Mouse (Mus musculus): ENCODE data around the gene Zbtb24. TPM values are rescaled to one million over a fixed set of nuclear protein-coding genes. Genes with fewer than 3 reads are reported as not detected.

Gene Zbtb24
- polyA plus RNA-seq, 2 experiments: 4.0 to 4.1 TPM

DNA sequence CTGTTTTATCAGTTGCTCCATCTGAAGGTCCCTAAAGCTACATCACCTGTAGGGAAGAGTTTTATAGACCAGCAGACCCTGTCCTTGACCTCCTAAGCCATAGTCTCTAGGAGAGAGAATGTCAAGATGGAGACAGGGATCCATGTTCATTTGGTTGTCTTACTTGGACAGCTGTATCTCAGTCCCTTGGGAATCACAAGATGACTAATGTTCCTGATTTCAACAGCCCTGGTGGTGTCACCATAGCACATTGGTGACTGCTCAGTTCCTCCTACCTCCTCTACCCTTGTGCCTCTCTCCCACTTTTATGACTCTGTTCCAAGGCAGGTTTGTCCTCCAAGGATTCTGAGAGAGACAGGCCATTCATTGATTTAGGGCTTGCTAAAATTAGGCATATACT lies 64.7 kb downstream of the Zbtb24 start:
- Histone ChIP-seq H3K36me3 (replicated peaks; ENCODE audit: control insufficient read depth, insufficient read depth, low read depth) (no peaks in the 10 kb centered on the region), H3K4me2 (ENCODE audit: low read depth) (no peak overlapping the region), H3K9me3 (ENCODE audit: control insufficient read depth, low read length) (no peaks in the 10 kb centered on the region), H3K4me3 (ENCODE audit: insufficient read depth in 1 of 2, low read depth in 2 of 2, low read length in 2 of 2) (no peak overlapping the region), H3K27ac (no peak overlapping the region), H3K4me1 (replicated peaks; ENCODE audit: control insufficient read depth in 2 of 2, insufficient read depth in 2 of 2, low read length in 1 of 2) (peaks cover 2 to 3% of the 10 kb centered on the region in 2 experiments; a peak in 3 of 4 replicates), H3K27me3 (ENCODE audit: control insufficient read depth, insufficient read depth, low read length) (no peaks in the 10 kb centered on the region), H3K9ac (replicated peaks) (no peak overlapping the region)
- TF ChIP-seq EP300 (IDR thresholded peaks at IDR 0.05; ENCODE audit: low read depth): no peak
- no peak for TF ChIP-seq CTCF (IDR thresholded peaks at IDR 0.05; ENCODE audit: low read depth)
- DNase-seq (ENCODE audit: low read depth in 3 of 3, low spot score in 3 of 3) (no peak), ATAC-seq (ENCODE audit: insufficient read depth) (no peak)

Other genes with a start within 250 kb of the Zbtb24 start
- gene Fig4, start 147.1 kb upstream of the Zbtb24 start, polyA plus RNA-seq (2012; rRNA removed): 4.0 and 4.3 TPM in 2 replicates
- 9.3 and 11.2 TPM in 2 replicates for gene Fig4, start 147.1 kb upstream of the Zbtb24 start, polyA plus RNA-seq (2014; fragmentation: Nextera tagmentation; extraction: Ambion mirVana)
- gene Ak9, start 146.4 kb upstream of the Zbtb24 start, polyA plus RNA-seq (2012; rRNA removed): not detected in 2 replicates
- gene Ak9, start 146.4 kb upstream of the Zbtb24 start, polyA plus RNA-seq (2014; fragmentation: Nextera tagmentation; extraction: Ambion mirVana): not detected in 2 replicates
- gene Mical1, start 25.9 kb downstream of the Zbtb24 start, polyA plus RNA-seq (2012; rRNA removed): 2.0 and 2.6 TPM in 2 replicates
- gene Mical1, start 25.9 kb downstream of the Zbtb24 start, polyA plus RNA-seq (2014; fragmentation: Nextera tagmentation; extraction: Ambion mirVana): 2.8 TPM in 2 replicates
- gene Smpd2, start 40.0 kb downstream of the Zbtb24 start, polyA plus RNA-seq (2012; rRNA removed): 6.7 and 7.1 TPM in 2 replicates
- gene Smpd2, start 40.0 kb downstream of the Zbtb24 start, polyA plus RNA-seq (2014; fragmentation: Nextera tagmentation; extraction: Ambion mirVana): 8.6 and 11.1 TPM in 2 replicates
- gene Ppil6, start 40.1 kb downstream of the Zbtb24 start, polyA plus RNA-seq (2012; rRNA removed): not detected in 2 replicates
- gene Ppil6, start 40.1 kb downstream of the Zbtb24 start, polyA plus RNA-seq (2014; fragmentation: Nextera tagmentation; extraction: Ambion mirVana): not detected in 2 replicates
- 22.8 and 30.2 TPM in 2 replicates for gene Cd164, start 69.0 kb downstream of the Zbtb24 start, polyA plus RNA-seq (2012; rRNA removed)
- 59.7 and 62.2 TPM in 2 replicates for gene Cd164, start 69.0 kb downstream of the Zbtb24 start, polyA plus RNA-seq (2014; fragmentation: Nextera tagmentation; extraction: Ambion mirVana)

Measured in liver, embryonic 14.5 days (tissue).